Mouse (Mus musculus) right cerebral cortex, postnatal 36 days (tissue): ENCODE measurements at regions not wholly inside any gene's neighbourhood (a gene's known extent, or its start where the extent isn't known, plus 50 kb on each side); places are given as distances from the start of the nearest gene placed in this dataset.

Experiments
- DNase-seq, 2 experiments: peaks; one replicate each; pipeline ENCODE4 v3.0.0; 2022; ENCODE audit warnings: low spot score in 2 of 2, mixed read lengths in 1 of 2

- no peak for DNase-seq
Observed at GRCm38 (mm10) chr6:91573487-91573886, 57.8 kb downstream of the Lsm3 start.

DNA sequence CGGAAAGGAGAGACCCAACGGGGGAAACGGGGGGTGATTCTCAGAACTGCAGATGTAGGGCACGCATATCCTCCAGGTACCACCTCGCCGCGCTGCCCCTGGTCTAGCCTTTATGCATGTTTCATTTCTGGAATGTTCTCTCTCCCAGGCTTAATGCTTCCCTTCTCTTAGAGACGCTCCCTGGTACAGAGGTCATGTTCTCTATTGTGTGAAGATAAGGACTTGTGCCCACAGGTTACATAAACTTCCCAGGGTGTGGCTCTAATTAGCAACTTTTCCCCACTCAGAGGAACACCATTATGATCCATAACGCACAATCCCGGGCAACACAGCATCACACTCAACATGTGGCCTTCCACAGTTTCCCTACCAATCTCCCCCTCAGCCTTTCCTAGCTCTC, 58.7 kb downstream of the Lsm3 start:
- no peak for DNase-seq

GRCm38 (mm10) chr6:91575662-91576364, 60.1 kb downstream of the Lsm3 start:
- DNase-seq: peak; percentile 23 to 27

- DNase-seq: peak; percentile 44 to 50
Observed at GRCm38 (mm10) chr6:91576906-91577305, 61.2 kb downstream of the Lsm3 start.

DNA sequence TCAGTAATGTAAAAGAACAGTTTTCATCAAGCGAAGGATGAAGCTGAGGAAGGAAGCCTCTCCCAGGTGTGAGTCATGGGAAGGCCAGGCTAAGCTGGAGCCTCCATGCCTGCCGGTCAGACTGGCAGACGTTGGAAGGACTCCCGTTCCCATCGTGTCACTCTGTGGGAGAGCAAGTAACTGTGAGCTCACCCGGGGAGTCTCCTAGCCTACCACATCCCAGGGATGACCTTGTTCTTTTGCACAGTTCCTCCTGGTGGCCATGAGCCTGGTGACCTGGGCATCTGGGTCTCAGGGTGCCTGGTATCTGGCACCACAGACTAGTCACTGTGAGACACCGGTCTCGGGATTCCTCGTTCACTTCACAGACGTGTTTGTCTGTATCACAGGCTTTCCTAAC, 63.9 kb downstream of the Lsm3 start:
- no peak for DNase-seq

DNA sequence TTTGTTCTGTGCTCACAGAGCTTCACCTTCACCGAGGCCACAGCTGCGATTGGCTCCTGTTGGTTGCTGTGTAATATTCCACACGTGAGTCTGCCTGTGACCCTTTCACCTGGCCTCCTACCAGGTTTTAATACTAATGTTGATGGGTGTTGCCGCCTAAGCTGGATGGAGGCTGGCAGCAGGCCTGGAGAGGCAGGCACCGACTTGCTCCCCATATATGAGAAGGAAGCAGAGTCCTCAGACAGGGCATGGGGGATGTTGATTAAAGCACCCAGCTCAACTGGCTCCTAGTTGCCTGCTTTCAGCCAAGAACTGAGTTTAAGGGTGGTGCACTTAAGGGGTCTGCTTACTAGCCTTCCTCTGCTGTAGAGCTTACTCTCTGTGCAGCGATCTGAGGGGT, 64.9 kb downstream of the Lsm3 start:
- DNase-seq: no peak

DNA sequence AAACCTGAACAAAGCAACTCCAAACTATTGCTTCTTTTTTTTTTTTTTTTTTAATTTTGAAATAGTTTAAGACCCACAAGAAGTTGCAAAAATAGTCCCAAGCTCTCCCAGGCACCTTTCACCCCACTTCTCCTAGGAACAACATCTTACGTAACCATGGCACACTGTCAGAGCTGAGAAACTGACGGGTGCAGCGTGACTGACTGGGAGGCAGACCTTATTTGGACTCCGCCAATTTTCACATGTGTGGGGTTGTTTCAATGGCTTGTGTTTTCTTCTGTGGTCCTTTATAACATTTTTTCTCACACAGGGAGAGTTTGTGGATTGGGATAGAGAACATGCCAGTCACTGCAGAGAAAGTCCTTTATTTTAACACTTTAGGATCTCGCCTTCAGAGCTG, 66.6 kb downstream of the Lsm3 start:
- no peak for DNase-seq

- no peak for DNase-seq
Observed at GRCm38 (mm10) chr6:91583346-91583745, 67.6 kb downstream of the Lsm3 start.

- DNase-seq: no peak
Observed at GRCm38 (mm10) chr6:91585543-91585942, 69.8 kb downstream of the Lsm3 start.

- no peak for DNase-seq
Observed at GRCm38 (mm10) chr6:91589181-91589580, 73.5 kb downstream of the Lsm3 start.

DNA sequence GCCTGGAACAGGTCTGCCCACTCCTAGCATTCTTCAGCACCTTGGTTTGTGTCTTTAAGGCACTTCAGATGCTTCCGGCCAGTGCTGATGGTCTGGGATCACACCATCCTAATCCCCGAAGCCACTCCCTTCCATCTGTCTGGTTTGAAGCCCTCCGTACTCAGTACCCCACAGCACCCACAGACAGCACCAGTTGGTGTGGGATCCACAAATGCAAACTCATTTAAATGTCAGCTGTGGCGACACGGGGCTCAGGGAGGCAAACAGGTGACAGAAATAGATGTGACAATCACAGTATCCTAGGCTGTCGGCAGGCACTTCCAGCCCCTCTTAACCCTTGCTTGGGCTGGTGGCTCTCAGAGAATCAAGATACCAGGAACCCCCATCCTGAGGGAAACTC, 74.7 kb downstream of the Lsm3 start:
- no peak for DNase-seq

- DNase-seq: no peak
Observed at GRCm38 (mm10) chr6:91590806-91591571, 75.3 kb downstream of the Lsm3 start.

GRCm38 (mm10) chr6:91592651-91593050, 76.9 kb downstream of the Lsm3 start:
- DNase-seq: no peak

- DNase-seq: peak; percentile 40 to 67
Observed at GRCm38 (mm10) chr6:91598942-91599341, 83.2 kb downstream of the Lsm3 start.

- no peak for DNase-seq
Observed at GRCm38 (mm10) chr6:91600116-91600515, 83.7 kb upstream of the Slc6a6 start.

- DNase-seq: no peak
Observed at GRCm38 (mm10) chr6:91606634-91607215, 77.1 kb upstream of the Slc6a6 start.

DNA sequence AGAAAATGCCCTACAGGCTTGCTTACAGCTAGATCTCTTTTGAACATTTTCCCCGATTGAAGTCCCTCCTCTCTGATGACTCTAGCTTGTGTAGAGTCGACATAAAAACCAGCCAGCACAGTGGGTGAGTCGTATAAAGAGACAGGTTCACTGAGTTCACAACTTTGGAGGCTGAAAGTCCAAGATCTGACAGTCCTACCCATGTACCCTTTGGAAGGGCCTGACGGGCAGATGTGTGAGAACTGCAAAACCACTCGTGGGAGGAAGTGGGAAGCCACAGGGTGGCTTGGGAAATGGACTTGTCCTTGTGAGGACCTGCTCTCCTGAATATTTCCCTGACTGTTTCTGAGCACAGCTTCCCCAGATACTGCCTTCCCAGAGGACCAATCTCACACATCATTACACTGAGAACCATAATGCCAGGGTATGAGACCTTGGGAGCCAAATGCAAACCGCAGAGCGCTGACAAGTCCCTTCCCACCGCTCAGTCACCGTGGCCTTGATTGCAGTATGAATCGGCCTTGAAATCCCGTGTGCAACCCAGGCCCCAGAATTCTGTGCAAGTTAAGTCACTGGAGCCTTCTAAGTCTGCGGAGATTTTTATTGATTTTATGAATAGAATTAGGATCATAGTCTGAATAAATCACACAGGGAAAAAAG, 76.1 kb upstream of the Slc6a6 start:
- DNase-seq: no peak

DNA sequence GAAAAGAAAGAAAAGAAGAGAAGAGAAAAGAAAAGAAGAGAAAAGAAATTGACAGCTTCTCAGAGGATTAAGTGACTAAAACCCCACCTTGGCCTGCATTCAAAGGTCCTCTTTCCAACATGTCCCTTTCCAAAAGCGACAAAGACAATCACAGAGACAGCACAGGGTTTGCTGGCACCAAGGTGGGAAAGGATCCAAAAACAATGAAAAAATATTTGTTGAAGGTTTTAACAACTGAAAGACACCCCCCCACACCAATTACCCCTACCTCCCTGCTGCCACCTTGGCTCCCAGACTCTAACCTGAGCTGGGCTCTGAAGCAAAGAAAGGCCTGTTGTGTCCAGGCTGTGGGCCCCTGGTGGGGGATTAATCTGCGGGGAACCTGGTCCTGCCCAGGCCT, 74.2 kb upstream of the Slc6a6 start:
- DNase-seq: no peak

DNA sequence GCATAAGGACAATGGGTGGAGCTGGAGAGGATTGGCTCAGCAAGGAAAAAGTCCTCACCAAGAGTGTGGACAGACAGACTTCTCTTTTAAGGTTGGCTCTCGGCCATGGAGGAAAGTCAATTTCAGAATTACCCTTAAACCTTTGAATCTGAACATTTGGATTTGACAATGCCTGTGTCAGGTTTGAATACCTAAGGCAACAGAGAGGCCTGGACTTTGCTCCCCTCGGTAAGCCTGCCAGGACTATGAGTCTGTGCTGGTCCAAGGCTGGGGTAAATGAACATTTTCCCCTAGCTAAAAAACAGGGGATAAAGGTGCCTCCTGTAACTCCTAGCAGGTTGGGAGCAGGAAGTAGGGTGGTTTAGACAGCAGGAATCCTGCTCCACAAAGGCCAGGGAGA, 68.8 kb upstream of the Slc6a6 start:
- no peak for DNase-seq

DNA sequence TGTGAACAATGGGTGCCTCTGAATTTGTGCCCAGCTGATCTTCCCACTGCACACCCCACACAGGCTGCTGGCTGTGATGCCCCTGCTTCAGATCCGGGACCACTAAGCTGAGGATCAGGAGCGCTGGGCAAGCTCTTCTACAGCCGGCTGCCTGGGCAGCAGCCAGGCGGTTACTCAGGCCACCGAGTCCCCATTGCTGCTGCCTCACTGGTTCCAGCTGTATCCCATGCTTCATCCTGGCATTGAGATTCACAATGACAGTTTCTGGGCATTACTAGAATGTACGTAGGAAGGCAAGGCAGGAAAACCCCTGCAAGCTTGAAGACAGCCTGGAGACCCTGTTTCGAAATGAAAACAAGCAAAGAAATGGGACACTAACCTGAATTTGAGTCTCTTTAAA, 67.3 kb upstream of the Slc6a6 start:
- no peak for DNase-seq

DNA sequence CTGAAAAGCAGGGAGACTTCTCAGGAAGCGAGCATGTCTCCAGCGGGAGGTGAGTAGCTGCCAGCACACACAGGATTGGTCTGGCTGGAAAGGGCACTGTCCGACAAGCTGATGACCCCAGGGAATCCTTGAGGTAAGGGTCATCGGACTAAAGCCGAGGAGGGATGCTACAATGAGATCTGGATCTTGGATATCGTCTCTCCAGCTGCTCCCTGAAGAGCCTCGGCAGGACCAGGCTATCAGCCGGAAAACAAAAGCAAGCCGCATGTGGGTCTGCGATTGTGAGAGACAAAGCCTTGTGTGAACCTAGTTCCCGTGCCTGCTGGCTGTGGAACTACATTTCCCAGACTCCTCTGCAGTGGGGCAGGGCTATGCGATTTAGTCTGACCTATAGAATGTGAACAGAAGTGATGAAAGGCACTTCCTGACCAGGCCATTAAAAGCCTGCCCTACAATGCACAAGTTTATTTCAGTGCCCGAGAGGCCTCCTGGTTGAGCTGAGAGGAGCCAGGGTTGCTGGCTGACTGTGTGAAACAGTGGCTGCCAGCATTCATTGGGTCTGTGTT, 66.7 kb upstream of the Slc6a6 start:
- peak; percentile 53 to 62 for DNase-seq

GRCm38 (mm10) chr6:91617685-91618084, 66.2 kb upstream of the Slc6a6 start:
- no peak for DNase-seq
